Mouse (Mus musculus) right cerebral cortex, adult 18-20 months (tissue): Measurements from ENCODE around the gene Cps1.

Source experiments
- DNase-seq: peaks from one replicate; pipeline ENCODE4 v3.0.0; 2022; ENCODE audit warnings: mixed read lengths

Gene Cps1

DNA sequence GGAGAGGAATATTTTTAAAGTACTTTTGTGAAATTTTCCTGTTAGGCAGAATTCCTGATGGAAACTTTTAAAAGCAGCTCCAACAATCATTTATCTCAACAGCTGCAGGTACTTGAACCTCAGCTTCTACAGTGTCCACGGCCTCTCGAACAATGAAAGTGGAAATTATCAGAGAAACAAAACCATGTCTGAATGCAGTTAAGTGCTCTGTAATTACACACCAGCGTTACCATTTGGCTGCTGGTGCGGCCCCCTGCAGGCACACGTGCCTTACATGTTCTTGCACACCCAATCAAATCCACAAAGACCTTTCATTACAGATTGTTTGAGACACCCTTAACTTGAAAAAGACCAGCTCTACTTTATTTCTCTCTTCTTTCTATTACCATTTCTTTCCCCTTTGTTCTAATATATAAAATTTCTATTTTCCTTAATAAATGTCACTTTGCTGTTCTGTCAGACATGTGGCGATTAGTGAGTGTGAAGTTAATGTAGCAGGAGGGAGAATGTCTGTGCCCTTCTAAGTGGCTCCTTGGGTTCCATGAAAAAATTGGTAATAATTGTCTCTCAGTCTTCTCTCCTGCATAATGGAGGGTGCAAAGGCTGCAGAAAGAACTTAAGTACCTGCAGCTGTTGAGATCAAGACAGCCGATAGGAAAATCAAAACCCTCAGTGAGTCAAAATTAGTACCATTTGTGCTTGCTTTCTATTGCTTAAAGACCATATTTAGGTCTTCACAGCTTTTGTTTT lies 112.8 kb downstream of the Cps1 start:
- DNase-seq, result no peak

DNA sequence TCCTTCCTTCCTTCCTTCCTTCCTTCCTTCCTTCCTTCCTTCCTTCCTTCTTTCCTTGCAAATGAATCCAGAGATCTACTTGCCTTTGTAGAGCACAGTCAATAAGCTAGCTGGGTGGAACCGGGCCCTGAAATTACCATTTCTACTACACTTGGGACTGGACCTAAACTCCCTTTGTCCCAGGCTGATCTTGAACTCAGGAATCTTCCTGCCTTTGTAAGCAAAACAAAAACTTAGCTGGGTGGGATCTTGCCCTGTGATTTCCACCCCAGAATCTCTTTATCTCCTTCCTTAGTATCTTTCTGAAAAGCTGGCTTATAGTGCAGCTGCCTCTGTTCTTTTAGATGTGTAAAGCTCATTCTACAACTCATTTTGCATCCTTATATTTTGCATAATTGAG lies 115.6 kb downstream of the Cps1 start:
- no peak for DNase-seq

DNA sequence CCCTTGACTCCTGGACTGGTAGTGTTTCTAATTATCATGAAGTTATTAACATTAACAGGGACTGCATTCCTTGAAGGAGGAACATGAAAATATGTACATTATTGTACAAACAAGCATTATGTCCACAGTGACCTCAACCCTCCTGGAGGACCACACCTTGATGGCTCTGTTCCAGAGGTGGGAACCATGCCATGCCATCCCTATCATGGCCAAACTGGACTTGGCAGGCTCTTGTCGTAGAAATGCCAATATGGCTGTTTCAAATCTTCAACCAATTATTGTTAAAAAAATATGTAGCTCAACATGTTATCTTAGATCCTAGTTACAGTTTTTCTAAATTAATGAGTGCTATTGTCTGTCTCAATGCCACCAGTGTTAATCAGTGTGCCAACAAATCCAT lies 116.1 kb downstream of the Cps1 start:
- DNase-seq, result no peak

DNA sequence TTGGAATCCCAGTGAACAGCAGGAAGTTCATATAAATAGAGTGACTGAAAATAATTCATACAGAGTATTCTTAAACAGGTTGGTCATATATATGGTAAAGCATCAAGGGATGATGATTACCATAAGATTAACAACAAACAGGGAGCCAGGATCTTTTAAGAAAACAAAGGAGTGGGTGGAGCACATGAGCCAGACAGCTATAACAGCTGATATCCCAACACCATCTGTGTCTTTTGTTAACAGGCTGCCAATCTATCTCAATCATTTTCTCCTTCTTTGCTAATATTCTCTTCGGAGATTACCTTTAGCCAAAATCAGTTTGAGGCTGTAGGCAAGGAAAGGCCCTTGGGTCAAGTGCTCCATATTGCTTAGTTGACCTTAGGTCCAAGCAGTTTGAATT lies 142.4 kb downstream of the Cps1 start:
- DNase-seq, result no peak

DNA sequence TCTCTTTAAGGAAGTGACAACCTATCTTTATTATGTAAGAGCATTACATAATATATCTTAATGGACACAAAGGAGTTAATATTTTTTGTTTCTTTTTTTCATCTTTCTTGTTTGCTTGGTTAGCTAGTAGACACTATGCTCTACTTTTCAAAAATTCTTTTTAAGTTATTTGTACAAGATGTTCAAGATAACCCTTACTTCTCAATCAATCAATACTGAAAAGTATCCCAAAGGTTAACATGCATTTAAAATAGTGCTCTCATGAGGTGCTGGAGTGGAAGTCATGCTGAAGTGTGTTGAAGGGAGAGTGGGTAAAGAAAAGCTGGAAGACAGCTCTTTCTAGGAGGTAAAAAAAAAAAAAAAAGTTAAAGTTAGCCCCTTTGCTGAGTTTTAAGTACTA lies 145.1 kb downstream of the Cps1 start:
- DNase-seq, result no peak

DNA sequence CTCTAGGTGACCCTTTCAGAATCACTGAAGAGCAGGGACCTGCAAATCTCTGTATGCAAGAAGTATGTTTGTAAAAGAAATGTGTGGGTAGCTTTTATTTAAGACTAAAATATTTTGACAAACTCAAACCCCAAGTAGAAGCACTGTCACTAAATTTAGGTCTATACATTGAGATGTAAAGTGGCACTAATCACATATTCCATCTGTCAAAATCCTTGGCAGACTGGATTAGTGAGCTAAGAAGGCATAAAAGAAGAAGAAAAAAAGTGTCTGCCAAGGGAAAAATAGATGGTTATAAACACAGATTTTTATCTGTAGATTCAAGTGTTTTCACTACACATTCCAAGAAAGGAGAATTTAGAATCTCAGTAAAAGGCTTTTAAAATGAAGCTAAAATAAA lies 145.6 kb downstream of the Cps1 start:
- DNase-seq, result no peak

DNA sequence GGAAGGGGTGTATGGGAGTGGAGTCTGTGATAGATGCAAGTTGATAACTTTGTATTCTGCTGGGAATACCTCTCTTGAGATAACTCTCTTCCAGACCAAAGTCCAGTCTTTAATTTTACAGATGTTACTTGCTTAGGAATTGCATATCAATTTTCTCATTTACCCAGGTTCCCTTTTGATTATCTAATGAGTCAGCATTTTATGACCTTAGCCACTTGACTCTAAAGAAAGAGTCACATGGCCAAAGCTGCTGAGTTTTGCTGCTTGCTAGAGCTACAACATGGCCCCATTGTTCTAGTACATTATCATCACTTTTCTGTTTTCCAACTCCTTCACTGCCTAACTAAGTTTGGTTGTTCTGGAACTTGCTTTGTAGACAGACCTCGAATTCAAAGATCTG lies 153.4 kb downstream of the Cps1 start:
- DNase-seq, result no peak
